Mouse (Mus musculus) layer of hippocampus, adult 18-20 months (tissue): ENCODE data around the gene Dock2. TPM values are rescaled to one million over a fixed set of nuclear protein-coding genes. Genes with fewer than 3 reads are reported as not detected.
A peak's percentile ranks its signal among the peaks of the same experiment; 100 is the strongest.
"Not testable (repeated sequence)": the region's sequence is repeated elsewhere in the genome, so short reads cannot be mapped to it uniquely, and the experiment has no call there.

Experiments
- DNase-seq, 2 experiments: peaks; one replicate each; pipeline ENCODE4 v3.0.0; 2022; ENCODE audit warnings: low spot score in 2 of 2
- long read RNA-seq: library from polyadenylated mRNA; stranded (forward); transcript quantifications from one replicate; pipeline ENCODE4 v2.0.0, GENCODE M21; 2021
- total RNA-seq, 2 experiments: library from RNA; stranded (reverse); gene quantifications; 2 replicates each; pipeline ENCODE4 v1.2.3; 2021

Dock2 gene
- total RNA-seq, result 1 to 10 TPM; 3.2 to 3.4 TPM
- long read RNA-seq, full-length matches to known transcripts, result 4 of 5 reads
- long read RNA-seq, partial matches to known transcripts, result 1 of 5 reads
- long read RNA-seq, other reads (novel, unspliced or antisense), result 0 of 5 reads

DNA sequence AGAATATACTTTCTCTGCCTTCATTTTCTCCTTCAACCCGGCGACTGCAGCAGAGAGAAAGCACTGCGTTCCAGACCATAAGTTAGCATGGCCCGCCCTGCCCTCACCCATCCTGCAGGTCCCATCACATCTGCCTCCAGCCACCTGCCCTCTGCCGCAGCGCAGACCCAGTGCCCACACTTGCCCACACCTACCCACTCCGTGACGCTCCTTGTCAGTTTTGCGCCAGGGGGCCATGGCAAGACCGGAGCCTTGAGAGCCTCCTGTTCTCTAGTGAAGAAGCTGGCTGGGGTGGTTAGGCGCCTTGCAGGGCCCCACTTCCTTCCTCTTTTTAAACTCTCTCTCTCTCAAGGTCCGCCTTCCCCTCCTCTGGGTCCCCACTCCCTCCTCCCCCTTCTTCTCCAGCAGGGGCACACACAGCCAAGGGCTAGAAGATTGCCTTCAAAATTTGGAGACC, at the start of gene Dock2:
Dock2 (minus strand) TSS at position 306 of the 457 bp plus-strand sequence.
- DNase-seq, result no peak

DNA sequence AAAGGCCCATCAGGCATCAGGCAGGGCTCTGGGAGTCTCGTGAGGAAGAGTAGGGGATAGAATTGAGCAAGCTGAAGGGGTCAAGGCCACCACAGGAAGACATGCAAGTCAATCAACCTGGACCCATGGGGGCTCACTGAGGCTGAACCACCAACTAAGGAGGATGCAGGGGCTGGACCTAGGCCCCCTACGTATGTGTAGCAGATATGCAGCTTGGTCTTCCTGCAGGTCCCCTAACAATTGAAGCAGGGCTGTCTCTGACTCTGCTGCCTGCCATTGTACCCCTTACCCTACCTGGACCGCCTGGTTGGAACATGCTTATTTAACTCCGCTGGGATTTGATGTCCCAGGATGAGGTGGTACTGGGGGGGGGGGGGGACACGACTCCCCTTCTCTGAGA, 49.0 kb upstream of the Dock2 start:
- no peak for DNase-seq

DNA sequence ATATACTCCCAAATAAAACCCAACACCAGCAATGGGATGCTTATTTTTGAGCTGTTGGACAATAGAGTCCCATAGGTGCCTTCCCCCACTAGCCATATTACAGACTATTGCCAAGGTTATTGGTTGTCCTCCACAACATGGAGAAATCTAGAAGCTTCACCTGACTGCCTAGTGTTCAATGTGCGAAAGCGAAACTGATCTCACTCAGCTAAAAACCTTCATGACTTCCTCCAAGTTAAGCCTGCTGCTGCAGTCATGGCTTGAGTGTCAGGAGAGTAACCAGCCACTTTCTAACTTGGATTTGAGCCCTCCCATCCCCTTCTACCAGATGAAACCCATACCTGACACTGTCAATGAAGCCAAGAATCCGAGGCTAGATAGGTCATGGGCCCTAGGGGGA, 44.1 kb upstream of the Dock2 start:
- DNase-seq, result no peak

DNA sequence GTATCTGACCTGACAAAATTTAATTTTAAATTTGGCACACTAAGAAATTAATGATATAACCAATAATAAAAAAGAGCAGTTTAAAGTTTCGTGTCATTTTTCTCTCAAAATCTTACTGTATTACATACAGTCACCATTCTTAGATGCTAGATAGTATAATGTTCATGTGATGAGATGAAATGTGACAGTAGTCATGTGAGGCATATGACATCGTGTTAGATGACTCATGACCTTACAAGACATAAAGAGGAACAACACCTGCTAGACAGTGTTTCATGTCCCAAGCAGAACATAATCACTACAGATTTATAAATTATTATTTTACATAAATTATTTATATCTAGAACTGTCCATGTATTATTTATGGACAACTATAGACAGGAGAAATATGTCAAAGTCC, 43.2 kb upstream of the Dock2 start:
- DNase-seq, result no peak

DNA sequence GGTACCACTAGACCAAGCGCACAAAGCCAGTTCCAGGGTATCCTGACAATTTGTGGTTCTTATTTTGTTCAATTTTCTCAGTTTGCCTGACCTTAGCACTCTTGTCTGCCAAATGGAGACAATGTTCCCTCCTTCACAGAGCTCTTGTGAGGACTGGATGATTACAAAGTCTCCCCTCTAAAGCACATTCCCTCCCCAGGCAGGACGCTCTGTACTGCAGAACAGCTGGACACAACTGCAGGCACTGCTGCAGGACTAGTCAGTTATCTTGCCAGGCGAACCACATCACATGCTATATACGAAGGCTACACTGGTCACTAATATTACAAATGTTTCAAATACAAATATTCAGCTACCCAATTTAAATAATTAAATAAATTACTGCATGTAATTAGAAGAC, 41.1 kb upstream of the Dock2 start:
- no peak for DNase-seq

DNA sequence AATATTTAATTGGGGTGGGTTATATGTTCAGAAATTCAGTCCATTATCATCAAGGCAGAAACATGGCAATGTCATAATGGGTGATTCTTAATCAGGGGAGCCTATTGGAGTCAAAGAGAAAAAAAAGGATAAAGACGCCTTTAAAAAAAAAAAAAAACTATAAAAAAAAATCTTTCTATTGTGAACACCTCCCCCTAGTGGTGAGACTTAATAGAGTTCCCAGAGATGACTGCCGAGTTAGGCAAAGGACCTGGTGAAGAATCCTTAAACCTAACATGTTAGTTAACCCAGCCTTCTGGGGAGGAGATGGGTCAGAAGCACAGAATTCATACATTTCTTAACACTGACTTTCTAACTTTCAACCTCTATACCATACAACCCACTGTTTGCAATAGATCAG, 31.1 kb upstream of the Dock2 start:
- DNase-seq, result peak in 1 of 2 experiments; percentile 33

DNA sequence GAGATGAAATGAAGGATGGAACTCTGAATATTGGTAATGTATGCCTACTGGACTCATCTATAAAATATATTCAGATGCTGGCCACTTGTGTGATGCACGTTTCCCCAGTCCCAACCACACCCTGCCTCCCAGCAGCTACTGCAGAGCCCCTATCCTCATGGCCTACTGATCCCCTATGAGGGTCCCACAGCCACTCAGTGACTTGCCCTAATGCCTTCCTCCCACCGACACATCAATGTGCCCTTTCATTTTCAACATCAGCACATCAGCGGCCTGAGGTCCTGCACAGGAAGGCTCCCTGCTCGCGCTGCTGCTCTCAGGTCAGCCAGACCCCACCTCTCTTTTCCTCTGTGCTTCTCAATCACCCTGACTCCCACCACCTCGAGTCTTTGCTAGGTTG, 30.6 kb upstream of the Dock2 start:
- DNase-seq, result no peak

DNA sequence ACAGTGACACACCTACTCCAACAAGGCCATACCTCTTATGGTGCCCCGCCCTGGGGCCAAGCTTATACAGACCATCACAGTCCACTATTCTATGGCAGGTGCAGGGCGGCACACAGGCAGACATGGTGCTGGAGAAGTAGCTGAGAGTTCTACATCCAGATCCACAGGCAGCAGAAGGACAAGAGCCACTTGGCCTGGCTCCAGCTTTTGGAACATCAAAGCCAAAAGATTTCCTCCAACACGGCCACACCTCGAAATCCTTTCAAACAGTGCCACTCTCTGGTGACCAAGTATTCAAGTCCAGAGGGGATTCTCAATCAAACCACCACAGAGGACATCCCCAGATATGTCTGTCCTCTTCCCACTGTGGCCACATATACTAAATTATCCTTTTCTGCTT, 21.3 kb upstream of the Dock2 start:
- DNase-seq, result not testable (repeated sequence)

DNA sequence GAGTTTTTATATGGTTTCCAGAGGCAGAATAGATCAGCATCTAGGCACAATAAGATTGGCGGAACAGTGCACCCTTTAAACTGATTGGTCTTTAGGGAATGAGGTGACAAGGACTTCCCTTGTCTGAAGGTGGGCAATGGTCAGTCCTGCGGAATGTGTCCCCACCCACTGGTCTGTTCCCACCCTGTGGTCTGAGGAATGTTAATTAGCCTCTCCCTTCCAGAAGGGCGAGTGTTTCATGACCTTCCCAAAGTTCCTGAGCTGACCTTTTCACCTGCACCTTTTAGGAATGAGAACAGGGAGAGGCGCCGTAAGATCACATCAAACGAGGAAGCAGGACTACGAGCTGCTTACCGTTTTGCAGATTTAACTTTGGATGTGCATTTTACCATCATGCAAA, 14.4 kb upstream of the Dock2 start:
- not testable (repeated sequence) for DNase-seq

DNA sequence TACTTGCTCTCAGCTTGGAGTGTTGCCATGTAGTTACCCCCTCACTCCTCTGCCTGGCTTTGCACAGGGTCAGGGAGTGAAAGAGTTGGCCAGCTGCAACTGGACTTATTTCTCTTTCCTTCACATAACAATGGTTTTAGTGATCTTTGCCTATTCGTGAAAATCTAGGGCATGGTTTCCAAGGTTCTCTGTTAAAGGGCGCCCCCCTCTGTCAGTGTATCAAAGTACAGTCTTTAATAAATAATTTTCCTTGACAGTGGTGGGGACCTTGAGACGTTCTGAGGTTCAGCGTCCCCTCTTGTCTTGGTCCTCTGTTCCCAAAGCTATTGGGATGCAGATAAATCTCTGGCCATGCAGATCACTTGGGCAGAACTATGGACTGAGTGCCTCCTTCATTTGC, 12.4 kb upstream of the Dock2 start:
- peak in 1 of 2 experiments; percentile 42 for DNase-seq

DNA sequence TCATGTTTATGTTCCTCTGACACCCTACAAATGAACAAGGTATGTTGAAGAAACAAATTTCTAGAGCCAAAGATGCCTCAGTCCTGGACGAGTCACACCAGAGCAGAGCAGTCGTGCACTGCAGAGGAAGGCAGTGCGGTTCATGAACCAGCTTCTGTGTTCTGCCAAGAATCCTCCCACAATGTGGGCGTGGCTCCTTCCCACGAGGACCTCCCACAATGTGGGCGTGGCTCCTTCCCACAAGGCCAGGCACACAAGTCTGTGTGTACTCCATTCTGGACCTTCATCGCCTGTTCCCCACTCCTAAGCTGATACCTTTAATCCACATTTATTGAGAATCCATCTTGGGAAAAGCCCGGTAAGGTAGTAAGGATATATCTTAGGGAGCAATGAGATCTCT, 8.2 kb upstream of the Dock2 start:
- DNase-seq, result no peak

DNA sequence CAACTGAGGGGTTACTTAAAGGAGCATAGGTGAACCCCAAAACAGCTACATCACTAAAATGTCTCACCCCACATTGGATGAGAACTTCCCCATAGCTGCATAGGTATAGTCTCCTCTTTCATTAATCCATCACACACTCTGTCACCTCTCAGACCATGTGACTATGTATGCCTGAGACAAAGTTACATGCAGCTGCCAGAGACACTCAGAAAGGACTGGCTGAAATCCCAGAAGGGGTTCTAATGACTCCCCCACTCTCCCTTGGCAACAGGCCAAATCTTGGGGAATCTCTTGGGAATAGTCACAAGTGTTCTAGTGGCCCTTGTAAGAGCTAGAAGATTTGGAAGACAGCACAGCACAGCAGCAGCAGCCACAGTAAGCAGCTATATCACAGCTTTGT, 1.2 kb upstream of the Dock2 start:
- DNase-seq, result no peak

DNA sequence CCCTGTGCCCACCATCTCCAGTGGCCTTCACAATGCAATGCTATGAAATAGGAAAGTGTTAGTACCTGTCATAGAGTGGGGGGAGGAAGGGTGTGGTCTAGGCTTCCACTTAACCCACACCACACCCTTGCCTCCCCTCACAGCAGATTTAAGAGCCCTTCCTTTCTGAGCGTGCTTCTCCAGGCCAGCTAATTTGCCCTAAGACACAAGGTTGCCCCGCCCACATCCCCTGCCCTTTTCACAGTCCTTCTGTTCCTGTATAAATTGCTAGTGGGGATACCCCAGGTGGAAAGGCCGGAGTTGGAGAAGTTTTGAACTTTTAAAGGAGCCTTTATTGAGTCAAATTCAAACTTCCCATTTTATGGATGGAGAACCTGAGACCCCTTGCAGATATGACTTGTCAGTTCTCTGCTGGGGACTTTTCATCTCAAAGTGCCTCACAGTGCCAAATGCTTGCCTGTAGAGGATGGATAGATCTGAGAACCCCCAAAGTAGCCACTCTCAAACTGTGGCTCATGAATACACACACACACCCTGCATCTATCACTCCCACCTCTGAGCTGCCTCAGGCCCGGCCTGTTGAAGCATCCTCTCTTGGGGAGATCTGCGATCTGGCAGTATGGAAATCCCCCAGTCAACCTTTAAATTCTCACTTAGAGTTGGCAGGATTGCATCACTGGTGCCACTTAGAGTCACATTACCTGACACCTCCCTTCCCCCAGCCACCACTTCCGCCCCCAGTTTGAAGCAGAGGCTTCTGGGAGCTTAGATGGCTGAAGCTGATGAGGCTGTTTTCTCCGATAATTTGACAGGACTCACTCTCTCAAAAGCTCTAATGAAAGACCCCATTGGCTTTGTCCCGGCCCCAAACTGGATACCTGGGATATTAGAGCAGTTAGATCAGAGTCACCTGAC, 919 bp downstream of the Dock2 start:
- no peak for DNase-seq

DNA sequence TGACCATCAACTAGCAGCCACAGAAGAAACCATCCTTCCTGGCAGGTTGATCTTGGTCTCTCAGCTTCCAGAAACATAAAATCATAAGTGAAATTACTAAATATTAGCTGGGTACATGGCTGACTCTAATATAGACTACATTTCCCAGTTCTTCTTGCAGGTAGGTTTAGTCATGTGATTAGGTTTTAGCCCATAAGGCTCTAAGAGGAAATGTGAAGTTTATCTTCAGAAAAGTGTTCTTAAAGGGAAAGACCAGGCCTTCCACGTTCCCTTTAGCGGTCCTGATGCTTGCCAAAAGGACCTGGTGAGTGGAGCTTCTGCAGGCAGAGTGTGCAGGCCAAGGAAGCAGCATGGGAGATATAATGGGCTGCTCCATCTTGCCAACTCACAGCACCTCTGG, 2.9 kb downstream of the Dock2 start:
- no peak for DNase-seq

DNA sequence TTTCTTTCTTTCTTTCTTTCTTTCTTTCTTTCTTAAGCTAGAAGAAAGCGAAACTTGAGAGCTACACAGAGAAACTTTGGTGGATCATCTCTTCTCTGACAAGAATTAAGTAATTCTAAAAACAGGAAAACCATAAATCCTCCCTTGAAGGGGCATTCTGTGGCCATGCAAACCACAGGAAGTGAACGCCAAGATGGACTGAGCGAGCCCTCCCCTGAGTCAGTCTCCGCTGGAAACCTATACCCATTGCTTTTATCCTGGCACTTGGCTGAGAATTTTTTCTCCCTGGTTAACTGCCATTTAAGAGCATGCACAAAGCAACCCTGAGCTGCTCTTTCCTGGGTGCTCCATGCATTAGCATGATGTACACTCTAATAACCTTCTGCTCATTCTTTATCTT, 3.7 kb downstream of the Dock2 start:
- no peak for DNase-seq

DNA sequence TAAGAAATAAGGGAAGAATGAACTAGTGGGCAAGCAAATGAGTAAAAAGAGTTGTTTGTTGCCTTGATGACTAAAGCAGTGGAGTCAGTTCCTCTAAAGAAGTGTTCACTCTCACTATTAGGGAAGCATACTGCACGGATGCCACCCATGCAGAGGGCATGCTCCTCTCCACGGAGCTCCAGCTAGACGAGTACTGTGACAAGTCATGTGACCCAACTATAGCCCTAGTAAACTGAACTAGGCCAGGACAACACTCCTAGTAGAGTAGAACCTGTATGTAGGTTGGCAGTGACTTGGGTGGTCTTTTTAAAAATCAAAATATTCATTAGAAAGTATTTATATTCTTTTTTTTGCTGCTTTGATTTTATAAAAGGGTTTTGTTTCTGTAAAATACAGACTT, 5.3 kb downstream of the Dock2 start:
- DNase-seq, result no peak

DNA sequence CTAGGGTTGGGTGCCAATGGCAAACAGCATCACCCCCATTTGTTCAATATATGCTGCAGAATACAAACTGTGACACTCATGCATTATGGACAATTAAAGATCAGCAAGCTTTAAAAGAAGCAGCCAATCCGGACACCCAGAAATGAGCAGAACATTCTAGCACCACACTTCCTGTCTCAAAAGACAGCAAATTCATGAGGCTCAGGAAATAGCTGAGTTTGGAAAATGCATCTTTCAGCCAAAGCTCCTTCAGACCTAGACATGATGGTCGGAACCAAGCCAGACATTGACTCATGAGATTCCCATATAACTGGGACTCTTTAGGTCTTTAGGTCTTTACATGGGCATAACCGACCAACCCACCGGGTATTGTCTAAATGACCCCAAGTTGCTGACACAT, 6.2 kb downstream of the Dock2 start:
- no peak for DNase-seq

DNA sequence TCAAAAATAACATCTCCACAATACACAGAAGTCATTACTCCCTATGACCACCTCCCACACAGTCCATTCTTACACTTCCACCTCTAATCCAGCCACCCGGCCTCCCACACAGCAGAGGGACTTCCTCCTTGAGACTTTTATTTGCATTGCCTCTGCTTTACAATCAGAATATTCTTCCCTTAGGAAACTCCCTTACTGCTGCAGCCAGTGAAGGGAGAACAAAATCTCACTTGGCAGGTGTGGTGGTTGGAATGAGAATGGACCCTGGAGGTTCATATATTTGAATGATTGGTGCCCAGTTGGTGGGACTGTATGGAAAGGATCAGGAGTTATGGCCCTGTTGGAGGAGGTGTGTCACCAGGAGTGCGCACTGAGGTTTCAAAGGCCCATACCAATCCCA, 7.6 kb downstream of the Dock2 start:
- no peak for DNase-seq

DNA sequence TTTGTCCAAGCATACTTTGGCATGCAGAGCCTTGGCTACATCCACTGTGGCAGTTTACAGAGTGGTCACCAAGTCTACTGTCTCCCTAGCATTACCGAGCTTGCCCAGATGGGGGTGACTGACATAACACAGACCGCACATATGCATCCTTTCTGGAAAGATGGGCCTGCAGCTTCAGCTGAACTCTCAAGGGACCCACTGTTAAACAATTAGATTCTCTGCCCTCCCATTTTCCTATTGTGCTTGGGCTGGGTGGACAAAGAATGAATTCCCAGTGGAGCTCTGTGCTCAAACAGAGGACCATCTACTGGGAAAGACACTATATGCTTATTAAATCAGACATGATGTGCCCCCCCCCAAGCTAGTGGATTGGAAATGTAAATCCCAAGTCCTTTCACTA, 9.1 kb downstream of the Dock2 start:
- no peak for DNase-seq

DNA sequence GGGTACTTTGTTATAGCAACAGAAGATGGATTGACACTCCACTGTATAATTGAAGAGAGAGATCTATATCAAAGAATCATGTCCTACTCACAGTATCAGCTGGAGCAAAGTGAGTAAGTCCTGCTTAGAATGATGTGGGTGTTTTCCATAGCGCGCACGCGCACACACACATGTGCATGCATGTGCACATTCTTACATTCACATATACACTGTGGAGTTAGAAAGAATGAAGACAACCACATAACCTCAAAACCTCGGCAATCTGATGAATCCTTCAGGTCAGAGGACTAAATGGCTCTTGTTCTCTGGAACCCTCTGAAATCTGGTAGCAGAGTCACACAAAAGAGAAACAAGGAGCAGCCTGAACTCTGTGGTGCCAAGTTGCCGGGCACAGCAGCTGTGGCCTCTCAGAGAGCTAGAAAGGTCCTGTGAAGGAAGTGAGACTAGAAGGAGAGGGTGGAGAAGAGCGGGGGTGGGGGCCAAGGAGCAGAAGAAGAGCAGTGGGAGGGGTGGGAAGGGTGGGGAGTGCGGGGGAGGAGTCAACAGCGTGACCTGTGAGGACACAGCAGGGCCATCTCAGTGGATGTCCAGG, 10.3 kb downstream of the Dock2 start:
- DNase-seq, result no peak

DNA sequence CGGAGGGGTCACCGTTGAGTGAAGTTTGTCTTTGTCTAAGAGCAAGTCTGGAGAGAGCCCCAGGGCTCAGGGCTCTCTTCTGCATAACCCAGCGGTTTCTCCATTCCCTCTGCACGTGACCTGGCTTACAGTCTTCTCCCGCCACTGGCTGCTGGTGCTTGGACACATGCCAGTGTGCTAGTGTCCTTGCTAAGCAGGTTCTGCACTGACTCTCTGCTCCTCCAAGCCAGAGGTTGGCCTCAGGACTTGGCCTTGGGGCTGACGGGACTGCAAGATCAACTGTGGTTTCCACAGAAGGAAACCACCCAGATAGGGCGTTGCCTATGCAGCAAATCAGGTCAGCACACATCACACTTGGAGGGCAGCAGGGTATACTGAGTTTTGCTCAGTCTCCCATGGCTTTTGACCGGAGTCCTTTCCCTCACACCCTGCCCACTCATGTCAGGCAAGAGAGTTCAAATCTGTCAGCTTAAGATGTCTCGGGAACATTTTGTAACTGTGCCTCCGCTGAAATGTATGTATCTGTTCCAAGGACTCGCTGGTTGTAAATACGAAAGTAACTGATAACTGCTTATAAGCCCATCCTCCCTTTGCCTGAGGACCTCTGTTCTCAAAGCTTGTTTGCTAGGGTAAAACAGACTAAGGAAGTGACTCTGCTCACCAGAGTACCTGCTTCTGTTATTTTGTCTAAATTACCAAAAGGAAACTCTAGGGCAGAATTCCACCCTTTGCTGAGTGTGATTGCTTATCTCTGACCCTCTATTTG, 12.3 kb downstream of the Dock2 start:
- DNase-seq, result no peak

DNA sequence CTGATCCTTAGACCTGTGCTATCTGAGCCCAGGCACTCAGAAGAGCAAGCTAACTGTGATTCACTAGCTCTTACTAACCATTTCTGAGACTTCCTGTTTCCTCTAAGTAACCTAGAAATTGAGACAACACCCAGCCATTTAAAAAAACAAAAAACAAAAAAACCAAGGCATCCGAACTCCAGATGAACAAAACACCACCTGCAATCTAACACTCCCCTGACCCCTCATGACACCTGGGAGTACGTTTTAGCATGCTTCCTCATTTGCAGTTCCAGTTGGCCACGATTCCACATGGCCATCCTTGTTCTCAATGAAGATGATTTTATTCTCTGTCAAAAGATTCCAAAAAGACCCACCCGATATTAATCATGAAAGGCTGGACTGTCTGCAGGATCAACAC, 13.0 kb downstream of the Dock2 start:
- DNase-seq, result no peak
